ENCODE assay signal across 9 mouse cellular contexts in genomic region chr19:37918515-37918932, GRCm38 (mm10).
A peak's percentile ranks its signal among the peaks of the same experiment; 100 is the strongest.
DNase-seq lines count a peak whose midpoint lies in the region; ATAC-seq and TF ChIP-seq lines count a peak whose summit lies in the region.
"Had no signal": no experiment of that assay in that cellular context is flagged by ENCODE, and none has a peak within 500 bp of the region (broad histone marks: within the 10 kb centered on the region; RNA-seq: fewer than 3 reads in every experiment).

No protein-coding gene starts in this region.

- H3K9me3 ChIP-seq in embryonic facial prominence, embryonic 14.5 days (ENCODE audit: control insufficient read depth, low read length), result no peaks in the 10 kb centered on the region
- H3K9me3 ChIP-seq in lung, postnatal 0 days (ENCODE audit: low read length), result no peaks in the 10 kb centered on the region

- no peak for TF ChIP-seq POLR2A in cerebellum, adult 2 months (IDR thresholded peaks at IDR 0.05; ENCODE audit: borderline replicate concordance, insufficient read depth, low read length)

- intact Hi-C loops in left cerebral cortex, postnatal 10 days (cut with DNase I), result no loop called here

- H3K36me3 ChIP-seq in embryonic facial prominence, embryonic 14.5 days (ENCODE audit: control insufficient read depth, insufficient read depth, low read length), result peaks cover 4% of the 10 kb centered on the region; the same call in 1 of the 2 replicates
- H3K36me3 ChIP-seq in lung, postnatal 0 days (ENCODE audit: insufficient read depth, low read length), result peaks cover 13% of the 10 kb centered on the region; the same call in 1 of the 2 replicates

- 24% methylated on average over 12 of the region's 12 CpGs for WGBS in embryonic facial prominence, embryonic 14.5 days
- 36% methylated on average over 12 of the region's 12 CpGs for WGBS in lung, postnatal 0 days
- WGBS in cerebellum, adult 2 months, result 50% methylated on average over 12 of the region's 12 CpGs

- TF ChIP-seq EP300 in lung, postnatal 0 days (IDR thresholded peaks at IDR 0.05), result peak; percentile 76

- H3K27ac ChIP-seq in embryonic facial prominence, embryonic 14.5 days (replicated peaks; ENCODE audit: low read depth, low read length), result peak overlapping the region; percentile 46
- no peak overlapping the region for H3K27ac ChIP-seq in lung, postnatal 0 days (ENCODE audit: low read length)
- no peak overlapping the region for H3K27ac ChIP-seq in cerebellum, adult 2 months (ENCODE audit: insufficient read depth, low read length)
- H3K27ac ChIP-seq: left cerebral cortex, adult 2 months had no signal

- peak; percentile 16 to 72 for DNase-seq in left cerebral cortex, postnatal 10 days (ENCODE audit: extremely low spot score in 1 of 2, low spot score in 2 of 2)
- DNase-seq in left cerebral cortex, adult 11 months (ENCODE audit: low spot score), result no peak
- DNase-seq in embryonic facial prominence, embryonic 14.5 days (ENCODE audit: low spot score), result peak; percentile 56
- peak; percentile 64 for DNase-seq in kidney, adult 9 months
- peak; percentile 56 for DNase-seq in lung, postnatal 0 days (ENCODE audit: low spot score)
- DNase-seq in spleen, adult 12 weeks (ENCODE audit: low spot score), result no peak
- no peak for DNase-seq in layer of hippocampus, adult 8-10 months (ENCODE audit: low spot score in 2 of 2)
- DNase-seq in cerebellum, adult 2 months, result no peak

- H3K27me3 ChIP-seq in embryonic facial prominence, embryonic 14.5 days (replicated peaks; ENCODE audit: control insufficient read depth, insufficient read depth, low read length), result no peaks in the 10 kb centered on the region
- H3K27me3 ChIP-seq in lung, postnatal 0 days (replicated peaks; ENCODE audit: insufficient read depth, low read length), result no peaks in the 10 kb centered on the region
- H3K27me3 ChIP-seq in cerebellum, adult 2 months (ENCODE audit: control insufficient read depth, insufficient read depth, low read length), result no peaks in the 10 kb centered on the region

- no peak overlapping the region for H3K4me3 ChIP-seq in embryonic facial prominence, embryonic 14.5 days (ENCODE audit: low read depth, low read length)
- H3K4me3 ChIP-seq in lung, postnatal 0 days (ENCODE audit: low read depth, low read length), result no peak overlapping the region
- no peak overlapping the region for H3K4me3 ChIP-seq in cerebellum, adult 2 months (replicated peaks; ENCODE audit: insufficient read depth, low read depth, low read length)
- H3K4me3 ChIP-seq: left cerebral cortex, adult 2 months had no signal

- no peak for TF ChIP-seq CTCF in lung, postnatal 0 days (IDR thresholded peaks at IDR 0.05)
- no peak for TF ChIP-seq CTCF in cerebellum, adult 2 months (IDR thresholded peaks at IDR 0.05; ENCODE audit: borderline replicate concordance, insufficient read depth, low read depth, low read length)

- no peak overlapping the region for H3K9ac ChIP-seq in embryonic facial prominence, embryonic 14.5 days (ENCODE audit: low read depth, low read length)
- H3K9ac ChIP-seq in lung, postnatal 0 days (replicated peaks; ENCODE audit: low read depth), result no peak overlapping the region

- H3K4me2 ChIP-seq in embryonic facial prominence, embryonic 14.5 days (ENCODE audit: low read depth, low read length), result no peak overlapping the region
- H3K4me2 ChIP-seq in lung, postnatal 0 days (replicated peaks; ENCODE audit: low read depth, low read length), result no peak overlapping the region

- H3K4me1 ChIP-seq in embryonic facial prominence, embryonic 14.5 days (ENCODE audit: control insufficient read depth, insufficient read depth, low read length), result 0 out of 2 replicates have a peak, but pooled peaks cover 3% of the 10 kb centered on the region
- no peaks in the 10 kb centered on the region for H3K4me1 ChIP-seq in lung, postnatal 0 days (ENCODE audit: insufficient read depth, low read depth, low read length)
- H3K4me1 ChIP-seq in cerebellum, adult 2 months (ENCODE audit: control insufficient read depth, insufficient read depth, low read length), result no peaks in the 10 kb centered on the region

- ATAC-seq in embryonic facial prominence, embryonic 14.5 days (ENCODE audit: low read depth), result peak; percentile 22; the same call in 1 of the 2 replicates
- peak; percentile 87 for ATAC-seq in lung, postnatal 0 days

Comparison
In these comparisons a context has a peak if more than half of its experiments do, and no peak if none do; other contexts are left out.
1. DNase-seq: peak in left cerebral cortex, postnatal 10 days (2 of 2), embryonic facial prominence, embryonic 14.5 days (single experiment), kidney, adult 9 months (single experiment) and lung, postnatal 0 days (single experiment); none in left cerebral cortex, adult 11 months (single experiment), spleen, adult 12 weeks (single experiment), layer of hippocampus, adult 8-10 months (0 of 2) and cerebellum, adult 2 months (0 of 2).